Mouse (Mus musculus): ENCODE measurements at regions not wholly inside any gene's neighbourhood (a gene's known extent, or its start where the extent isn't known, plus 50 kb on each side); places are given as distances from the start of the nearest gene placed in this dataset.

- 86% methylated on average over 6 of the region's 6 CpGs for WGBS
- H3K9ac ChIP-seq (ENCODE audit: low read depth, low read length, severe bottlenecking) = no peak overlapping the region
- no peaks in the 10 kb centered on the region for H3K27me3 ChIP-seq (ENCODE audit: control insufficient read depth, insufficient read depth, low read length)
- no peak overlapping the region for H3K4me2 ChIP-seq (replicated peaks; ENCODE audit: low read depth, low read length, severe bottlenecking)
- no peak for TF ChIP-seq POLR2A (IDR thresholded peaks at IDR 0.05; ENCODE audit: borderline replicate concordance, extremely low read depth, insufficient read depth, insufficient read length)
- no peaks in the 10 kb centered on the region for H3K9me3 ChIP-seq (ENCODE audit: control insufficient read depth, low read length)
- H3K4me1 ChIP-seq (ENCODE audit: control insufficient read depth, insufficient read depth, low read length) = peaks cover 24% of the 10 kb centered on the region
- no peaks in the 10 kb centered on the region for H3K36me3 ChIP-seq (ENCODE audit: control insufficient read depth, insufficient read depth, low read length)
- DNase-seq (ENCODE audit: low spot score) (no peak), ATAC-seq (ENCODE audit: low FRiP score, low read depth) (no peak)
- H3K4me3 ChIP-seq (replicated peaks; ENCODE audit: low read length) = no peak overlapping the region
- H3K27ac ChIP-seq (replicated peaks; ENCODE audit: low read depth, low read length) = no peak overlapping the region
Measured at GRCm38 (mm10) chr17:74945149-74945548, 60.2 kb upstream of the Ltbp1 start.

DNA sequence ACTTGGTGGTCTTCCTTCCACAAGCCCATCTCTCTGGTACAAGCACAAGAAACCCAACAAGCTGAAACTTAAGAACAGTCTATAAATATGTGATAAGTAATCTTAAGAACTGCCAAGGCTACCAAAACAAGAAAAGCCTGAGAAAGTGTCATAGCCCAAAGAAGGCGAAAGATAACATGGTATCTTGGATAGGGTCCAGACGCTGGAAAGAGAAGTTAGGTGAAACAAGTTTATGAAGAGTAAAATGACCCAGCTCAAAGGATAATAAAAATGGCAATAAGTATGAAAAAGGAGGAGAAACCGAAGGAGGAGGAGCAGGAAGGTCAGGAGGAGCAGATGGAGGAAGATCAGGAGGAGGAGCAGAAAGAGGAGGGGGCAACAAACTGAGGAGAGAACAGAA lies 56.9 kb upstream of the Ltbp1 start:
- TF ChIP-seq POLR2A (IDR thresholded peaks at IDR 0.05; ENCODE audit: borderline replicate concordance, extremely low read depth, insufficient read depth, insufficient read length) = no peak
- DNase-seq (ENCODE audit: low spot score) = no peak
- no peak overlapping the region for H3K4me2 ChIP-seq (replicated peaks; ENCODE audit: low read depth, low read length, severe bottlenecking)

DNA sequence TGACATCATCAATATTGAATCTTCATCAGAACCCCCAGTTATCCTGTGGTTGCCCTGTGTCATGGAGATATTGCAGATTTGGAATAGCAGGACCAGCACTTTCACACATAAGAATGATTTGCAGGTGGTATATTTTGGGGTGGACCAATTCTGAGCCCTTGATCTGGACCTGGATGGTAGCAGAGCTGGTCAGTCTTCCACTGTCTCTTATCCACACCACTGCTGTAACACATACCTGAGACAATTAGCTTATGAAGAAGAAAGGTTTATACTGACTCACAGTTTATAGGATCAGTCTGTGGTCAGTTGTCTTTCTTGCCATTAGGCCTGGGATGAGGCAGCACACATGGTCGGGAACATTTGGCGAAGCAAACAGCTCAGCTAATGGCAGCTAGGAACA lies 55.1 kb upstream of the Ltbp1 start:
- ATAC-seq (ENCODE audit: low FRiP score, low read depth) (no peak), DNase-seq (ENCODE audit: low spot score) (no peak)
- Histone ChIP-seq H3K9me3 (ENCODE audit: control insufficient read depth, low read length) (0 out of 2 replicates have a peak, but pooled peaks cover 7% of the 10 kb centered on the region), H3K36me3 (ENCODE audit: control insufficient read depth, insufficient read depth, low read length) (no peaks in the 10 kb centered on the region), H3K9ac (ENCODE audit: low read depth, low read length, severe bottlenecking) (no peak overlapping the region), H3K27me3 (ENCODE audit: control insufficient read depth, insufficient read depth, low read length) (no peaks in the 10 kb centered on the region), H3K4me3 (replicated peaks; ENCODE audit: low read length) (no peak overlapping the region), H3K27ac (replicated peaks; ENCODE audit: low read depth, low read length) (no peak overlapping the region), H3K4me2 (replicated peaks; ENCODE audit: low read depth, low read length, severe bottlenecking) (no peak overlapping the region), H3K4me1 (ENCODE audit: control insufficient read depth, insufficient read depth, low read length) (no peaks in the 10 kb centered on the region)
- TF ChIP-seq POLR2A (IDR thresholded peaks at IDR 0.05; ENCODE audit: borderline replicate concordance, extremely low read depth, insufficient read depth, insufficient read length) = no peak
- 100% methylated on average over 2 of the region's 2 CpGs for WGBS

More for the DNA sequence above, 56.9 kb upstream of the Ltbp1 start:
- no peak overlapping the region for H3K9ac ChIP-seq (ENCODE audit: low read depth, low read length, severe bottlenecking)
- no peak for ATAC-seq (ENCODE audit: low FRiP score, low read depth)
- 69% methylated on average over 3 of the region's 3 CpGs for WGBS
- no peaks in the 10 kb centered on the region for H3K27me3 ChIP-seq (ENCODE audit: control insufficient read depth, insufficient read depth, low read length)
- no peak overlapping the region for H3K4me3 ChIP-seq (replicated peaks; ENCODE audit: low read length)
- H3K4me1 ChIP-seq (ENCODE audit: control insufficient read depth, insufficient read depth, low read length) = peaks cover 7% of the 10 kb centered on the region; the same call in 1 of the 2 replicates
- no peak overlapping the region for H3K27ac ChIP-seq (replicated peaks; ENCODE audit: low read depth, low read length)
- 0 out of 2 replicates have a peak, but pooled peaks cover 7% of the 10 kb centered on the region for H3K9me3 ChIP-seq (ENCODE audit: control insufficient read depth, low read length)
- no peaks in the 10 kb centered on the region for H3K36me3 ChIP-seq (ENCODE audit: control insufficient read depth, insufficient read depth, low read length)

- Histone ChIP-seq H3K9ac (ENCODE audit: low read depth, low read length, severe bottlenecking) (no peak overlapping the region), H3K4me3 (replicated peaks; ENCODE audit: low read length) (no peak overlapping the region), H3K27me3 (ENCODE audit: control insufficient read depth, insufficient read depth, low read length) (no peaks in the 10 kb centered on the region), H3K4me1 (ENCODE audit: control insufficient read depth, insufficient read depth, low read length) (peaks cover 7% of the 10 kb centered on the region), H3K36me3 (ENCODE audit: control insufficient read depth, insufficient read depth, low read length) (no peaks in the 10 kb centered on the region), H3K27ac (replicated peaks; ENCODE audit: low read depth, low read length) (no peak overlapping the region), H3K4me2 (replicated peaks; ENCODE audit: low read depth, low read length, severe bottlenecking) (no peak overlapping the region), H3K9me3 (ENCODE audit: control insufficient read depth, low read length) (0 out of 2 replicates have a peak, but pooled peaks cover 7% of the 10 kb centered on the region)
- DNase-seq (ENCODE audit: low spot score) (no peak), ATAC-seq (ENCODE audit: low FRiP score, low read depth) (no peak)
- WGBS = 89% methylated on average over 2 of the region's 2 CpGs
- TF ChIP-seq POLR2A (IDR thresholded peaks at IDR 0.05; ENCODE audit: borderline replicate concordance, extremely low read depth, insufficient read depth, insufficient read length) = no peak
Measured at GRCm38 (mm10) chr17:74954988-74955387, 50.4 kb upstream of the Ltbp1 start.
